Mouse (Mus musculus) CH12.LX (cell line): Measurements from ENCODE around the gene 4930402H24Rik. TPM values are rescaled to one million over a fixed set of nuclear protein-coding genes. Genes with fewer than 3 reads are reported as not detected.

ENCODE experiments used
- DNase-seq: peaks from one replicate; pipeline ENCODE4 v3.0.0-alpha.2; 2013; ENCODE audit errors: extremely low read depth
- H3K27ac ChIP-seq: 2 replicates; pipeline ENCODE4 v1.5.1; 2012; ENCODE audit warnings: low read depth, mild to moderate bottlenecking, control low read depth, moderate library complexity; ENCODE audit not compliant: insufficient read depth
- H3K27me3 ChIP-seq: replicated peaks from 2 replicates; pipeline ENCODE3; 2012; ENCODE audit warnings: inconsistent platforms
- H3K36me3 ChIP-seq, 2 experiments: replicated peaks in 1 of 2; 2 replicates each; pipeline versions ENCODE3 to v1.6.1; 2012; ENCODE audit warnings: inconsistent platforms in 1 of 2, low read length in 1 of 2, mild to moderate bottlenecking in 1 of 2, mixed read lengths in 1 of 2, moderate library complexity in 1 of 2; ENCODE audit not compliant: control insufficient read depth in 1 of 2, insufficient read depth in 1 of 2
- H3K4me1 ChIP-seq, 2 experiments: 2 replicates each; pipeline ENCODE4 v1.6.1; 2012; ENCODE audit warnings: inconsistent platforms in 1 of 2, moderate library complexity in 1 of 2; ENCODE audit not compliant: insufficient read depth in 2 of 2, control insufficient read depth in 1 of 2
- H3K4me2 ChIP-seq: 2 replicates; pipeline ENCODE4 v1.6.1; 2012; ENCODE audit warnings: low read depth, mild to moderate bottlenecking, control low read depth; ENCODE audit not compliant: poor library complexity, insufficient read depth, severe bottlenecking
- H3K4me3 ChIP-seq, 3 experiments: fragments of 150-350 bp in 1 of 3; sonication (generic) in 1 of 3; replicated peaks in 1 of 3; 2 replicates each; pipeline versions ENCODE3 to v1.5.1; 2011 to 2012; ENCODE audit warnings: low read depth in 2 of 3, low read length in 2 of 3, mild to moderate bottlenecking in 2 of 3, moderate library complexity in 2 of 3, control low read depth in 1 of 3, improper control_type of control experiment in 1 of 3, inconsistent platforms in 1 of 3, mixed read lengths in 1 of 3; ENCODE audit not compliant: poor library complexity in 1 of 3
- H3K79me2 ChIP-seq: replicated peaks from 2 replicates; pipeline ENCODE4 v1.6.1; 2012; ENCODE audit warnings: mild to moderate bottlenecking, moderate library complexity; ENCODE audit not compliant: control insufficient read depth, poor library complexity, insufficient read depth, severe bottlenecking; ENCODE audit errors: extremely low read depth
- H3K9ac ChIP-seq: 2 replicates; pipeline ENCODE4 v1.6.1; 2012; ENCODE audit warnings: low read depth, mild to moderate bottlenecking, control low read depth, moderate library complexity; ENCODE audit not compliant: insufficient read depth
- H3K9me3 ChIP-seq: replicated peaks from 2 replicates; pipeline ENCODE3; 2012; ENCODE audit warnings: low read length, inconsistent platforms, mixed read lengths
- CHD1 ChIP-seq: IDR thresholded peaks from 2 replicates; pipeline ENCODE4 v1.6.1; 2012; ENCODE audit warnings: low read depth, low read length, improper control_type of control experiment, inconsistent platforms
- CTCF ChIP-seq, 2 experiments: IDR thresholded peaks in 1 of 2; conservative IDR thresholded peaks in 1 of 2; 2 replicates each; pipeline ENCODE4 v1.5.1; 2011 to 2012; ENCODE audit warnings: low read depth in 2 of 2, low read length in 2 of 2, improper control_type of control experiment in 1 of 2, inconsistent platforms in 1 of 2, mild to moderate bottlenecking in 1 of 2, moderate library complexity in 1 of 2
- E2F4 ChIP-seq: IDR thresholded peaks from 2 replicates; pipeline ENCODE4 v1.6.1; 2011; ENCODE audit warnings: low read depth, low read length, improper control_type of control experiment; ENCODE audit not compliant: insufficient replicate concordance
- ELF1 ChIP-seq: IDR thresholded peaks from 2 replicates; pipeline ENCODE4 v1.6.1; 2014; ENCODE audit warnings: low read depth, mild to moderate bottlenecking, inconsistent platforms, low read length, improper control_type of control experiment
- ETS1 ChIP-seq: conservative IDR thresholded peaks from 2 replicates; pipeline ENCODE4 v1.6.1; 2012; ENCODE audit warnings: low read depth, mild to moderate bottlenecking, inconsistent platforms, low read length, improper control_type of control experiment, moderate library complexity
- GABPA ChIP-seq: IDR thresholded peaks from 2 replicates; pipeline ENCODE4 v1.6.1; 2012; ENCODE audit warnings: low read depth, low read length, improper control_type of control experiment, inconsistent platforms; ENCODE audit not compliant: insufficient replicate concordance
- HCFC1 ChIP-seq: IDR thresholded peaks from 2 replicates; pipeline ENCODE4 v1.6.1; 2012; ENCODE audit warnings: low read depth, mild to moderate bottlenecking, inconsistent platforms, low read length, improper control_type of control experiment
- JUN ChIP-seq: IDR thresholded peaks from 2 replicates; pipeline ENCODE4 v1.6.1; 2011; ENCODE audit warnings: low read depth, mild to moderate bottlenecking, low read length, improper control_type of control experiment, moderate library complexity; ENCODE audit not compliant: insufficient read depth
- MAFK ChIP-seq: IDR thresholded peaks from 2 replicates; pipeline ENCODE4 v1.6.1; 2011; ENCODE audit warnings: low read length, improper control_type of control experiment; ENCODE audit not compliant: insufficient replicate concordance
- MAX ChIP-seq: IDR thresholded peaks from 2 replicates; pipeline ENCODE4 v1.6.1; 2011; ENCODE audit warnings: low read length, improper control_type of control experiment
- MAZ ChIP-seq: IDR thresholded peaks from 2 replicates; pipeline ENCODE4 v1.6.1; 2012; ENCODE audit warnings: low read depth, mild to moderate bottlenecking, inconsistent platforms, low read length, improper control_type of control experiment, moderate library complexity
- MEF2A ChIP-seq: IDR thresholded peaks from 2 replicates; pipeline ENCODE4 v1.6.1; 2014; ENCODE audit warnings: low read depth, mild to moderate bottlenecking, inconsistent platforms, low read length, improper control_type of control experiment, borderline replicate concordance
- MYC ChIP-seq: IDR thresholded peaks from 2 replicates; pipeline ENCODE4 v1.6.1; 2011; ENCODE audit warnings: low read depth, mild to moderate bottlenecking, improper control_type of control experiment, low read length
- NELFE ChIP-seq: IDR thresholded peaks from 2 replicates; pipeline ENCODE4 v1.6.1; 2011; ENCODE audit warnings: low read depth, low read length, improper control_type of control experiment
- PAX5 ChIP-seq: IDR thresholded peaks from 2 replicates; pipeline ENCODE4 v1.6.1; 2012; ENCODE audit warnings: low read length, inconsistent platforms, mixed read lengths
- POLR2AphosphoS2 ChIP-seq: IDR thresholded peaks from 2 replicates; pipeline ENCODE4 v1.6.1; 2011; ENCODE audit warnings: low read depth, low read length, improper control_type of control experiment
- RAD21 ChIP-seq: IDR thresholded peaks from 2 replicates; pipeline ENCODE4 v1.6.1; 2011; ENCODE audit warnings: low read depth, mild to moderate bottlenecking, low read length, improper control_type of control experiment, moderate library complexity
- RCOR1 ChIP-seq: conservative IDR thresholded peaks from 2 replicates; pipeline ENCODE4 v1.6.1; 2012; ENCODE audit warnings: low read depth, mild to moderate bottlenecking, inconsistent platforms, low read length, improper control_type of control experiment
- SMC3 ChIP-seq: IDR thresholded peaks from 2 replicates; pipeline ENCODE4 v1.6.1; 2011; ENCODE audit warnings: low read depth, low read length, improper control_type of control experiment
- TBP ChIP-seq: conservative IDR thresholded peaks from 2 replicates; pipeline ENCODE4 v1.6.1; 2011; ENCODE audit warnings: low read depth, low read length, improper control_type of control experiment
- UBTF ChIP-seq: IDR thresholded peaks from 2 replicates; pipeline ENCODE4 v1.6.1; 2012; ENCODE audit warnings: low read depth, mild to moderate bottlenecking, inconsistent platforms, low read length, improper control_type of control experiment, moderate library complexity
- USF1 ChIP-seq: IDR thresholded peaks from 2 replicates; pipeline ENCODE4 v1.6.1; 2014; ENCODE audit warnings: low read depth, mild to moderate bottlenecking, inconsistent platforms, low read length, improper control_type of control experiment
- USF2 ChIP-seq: conservative IDR thresholded peaks from 2 replicates; pipeline ENCODE4 v1.6.1; 2011; ENCODE audit warnings: low read depth, low read length, improper control_type of control experiment
- ZMIZ1 ChIP-seq: IDR thresholded peaks from 2 replicates; pipeline ENCODE4 v1.6.1; 2012; ENCODE audit warnings: low read depth, mild to moderate bottlenecking, inconsistent platforms, low read length, improper control_type of control experiment
- ZNF384 ChIP-seq: IDR thresholded peaks from 2 replicates; pipeline ENCODE4 v1.6.1; 2012; ENCODE audit warnings: low read depth, low read length, improper control_type of control experiment, inconsistent platforms
- dilution Hi-C: fragments of 300-500 bp; cut with MboI; formaldehyde crosslinking; loops from 2 replicates; pipeline ENCODE4 v1.14.3; 2020; ENCODE audit warnings: low sequenced_read_pairs; ENCODE audit not compliant: extremely low pct_unique_long_range_greater_than_20kb, extremely low pct_ligation_motif_present
- in situ Hi-C: fragments of 300-500 bp; cut with MboI; formaldehyde crosslinking; loops from 3 replicates; pipeline ENCODE4 v1.14.3; 2019; ENCODE audit warnings: low sequenced_read_pairs, low pct_ligation_motif_present, low pct_unique_long_range_greater_than_20kb, mixed read lengths
- polyA plus RNA-seq: library from polyadenylated mRNA; unstranded; fragments of >175 nt; gene quantifications from 2 replicates; pipeline ENCODE4 v1.2.1, GENCODE M21; 2012; ENCODE audit warnings: low read depth; ENCODE audit not compliant: insufficient read length
- total RNA-seq, 2 experiments: library from RNA; depleted of rRNA; stranded (reverse); fragments of 300-350 nt in 1 of 2; fragments of >200 nt in 1 of 2; gene quantifications; 2 replicates each; pipeline ENCODE4 v1.2.3; 2012 to 2014

Gene 4930402H24Rik
- total and polyA plus RNA-seq, 3 experiments: 4.2 to 4.8 (median 4.2) TPM

DNA sequence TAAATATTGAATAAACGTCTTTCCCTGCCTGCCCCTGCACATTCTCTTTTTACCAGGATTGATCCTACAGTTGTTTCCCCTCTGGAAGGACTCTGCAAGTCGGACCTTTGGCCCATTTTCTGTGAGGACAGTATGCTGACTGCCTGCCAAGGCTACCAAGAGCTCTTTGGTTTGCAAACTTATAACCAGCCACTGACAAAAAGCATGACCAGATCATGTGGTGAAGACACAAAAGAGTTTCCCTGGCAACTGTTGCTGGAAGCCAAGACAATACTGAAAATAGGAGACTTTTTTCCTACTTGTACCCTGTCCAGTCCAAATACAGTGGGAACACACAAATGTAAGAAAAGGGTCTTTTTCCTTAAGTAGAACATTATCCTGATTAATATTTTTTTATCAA, 78.8 kb downstream of the 4930402H24Rik start:
- peaks cover 2% of the 10 kb centered on the region for H3K9me3 ChIP-seq
- TF ChIP-seq ZNF384: no peak
- TF ChIP-seq ETS1: no peak
- TF ChIP-seq MAZ: no peak
- TF ChIP-seq HCFC1: no peak
- TF ChIP-seq E2F4: no peak
- TF ChIP-seq TBP: no peak
- TF ChIP-seq POLR2AphosphoS2: no peak
- TF ChIP-seq RCOR1: no peak
- TF ChIP-seq RAD21: no peak
- no peak for TF ChIP-seq NELFE
- no peak overlapping the region for H3K9ac ChIP-seq
- H3K4me3 ChIP-seq: no peak overlapping the region
- in situ Hi-C loops (no loop called here), dilution Hi-C loops (no loop called here)
- no peaks in the 10 kb centered on the region for H3K79me2 ChIP-seq
- H3K4me1 ChIP-seq: peaks cover 0 to 4% of the 10 kb centered on the region in 2 experiments; a peak in 1 of 4 replicates
- DNase-seq: no peak
- peaks cover 0 to 4% of the 10 kb centered on the region in 2 experiments for H3K36me3 ChIP-seq
- H3K27me3 ChIP-seq: no peaks in the 10 kb centered on the region
- no peak overlapping the region for H3K4me2 ChIP-seq
- no peak overlapping the region for H3K27ac ChIP-seq

DNA sequence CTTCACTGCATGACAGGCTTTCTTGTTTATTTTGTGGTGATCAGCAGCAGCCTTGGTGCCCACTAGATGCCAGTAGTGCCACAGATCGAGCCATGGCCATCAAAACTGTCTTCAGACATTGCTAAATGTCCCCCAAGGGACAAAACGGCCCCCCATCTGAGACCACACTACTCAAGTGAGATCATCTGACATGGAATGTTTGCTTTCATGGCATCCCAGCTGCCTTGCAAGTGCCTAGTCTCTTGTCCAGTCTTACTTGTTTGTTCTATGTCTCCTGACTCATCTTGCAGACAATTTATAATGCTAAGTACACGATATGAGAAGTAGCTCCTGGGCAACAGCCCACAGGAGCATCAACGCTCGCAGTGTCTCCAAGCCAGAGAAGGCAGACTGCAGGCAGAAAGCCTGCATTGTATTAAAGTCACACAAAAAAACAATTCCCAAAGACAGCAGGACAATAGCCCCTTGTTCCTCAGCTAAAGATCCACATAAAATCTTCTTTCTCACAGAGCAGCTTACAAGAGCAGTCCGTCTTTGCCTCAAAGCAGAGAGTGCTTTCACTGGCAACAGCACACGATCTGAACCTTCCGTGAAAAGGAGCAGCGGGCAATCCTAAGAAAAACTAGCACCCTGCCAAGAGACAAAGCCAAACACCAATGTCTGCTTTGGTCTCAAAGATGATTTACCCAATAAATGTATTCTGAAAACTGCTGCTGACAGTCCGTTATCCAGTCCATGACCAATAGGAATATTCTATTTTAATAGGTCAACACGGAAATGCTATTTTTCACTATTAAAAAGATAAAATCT, 87.2 kb downstream of the 4930402H24Rik start:
- Histone ChIP-seq H3K4me2 (no peak overlapping the region), H3K9ac (no peak overlapping the region), H3K79me2 (no peaks in the 10 kb centered on the region), H3K9me3 (no peaks in the 10 kb centered on the region), H3K27ac (no peak overlapping the region), H3K27me3 (no peaks in the 10 kb centered on the region), H3K4me3 (no peak overlapping the region), H3K4me1 (no peaks in the 10 kb centered on the region), H3K36me3 (peaks cover 0 to 10% of the 10 kb centered on the region in 2 experiments)
- in situ Hi-C loops: no loop called here
- dilution Hi-C loops: no loop called here
- no peak for TF ChIP-seq JUN
- TF ChIP-seq RAD21: peak; percentile 39
- TF ChIP-seq ZMIZ1: no peak
- TF ChIP-seq MEF2A: no peak
- no peak for TF ChIP-seq MAFK
- TF ChIP-seq MAX: no peak
- no peak for TF ChIP-seq USF1
- no peak for TF ChIP-seq UBTF
- peak; percentile 17; the same call in 1 of the 2 replicates for TF ChIP-seq SMC3
- TF ChIP-seq CTCF (conservative IDR thresholded peaks at IDR 0.05 in 1 of 2, IDR thresholded peaks at IDR 0.05 in 1 of 2; ENCODE audit: low read depth in 2 of 2, low read length in 2 of 2): peak in 1 of 2 experiments; percentile 50; a peak in 2 of 4 replicates
- TF ChIP-seq GABPA: no peak
- TF ChIP-seq MYC: no peak
- no peak for TF ChIP-seq ELF1
- TF ChIP-seq POLR2AphosphoS2: no peak
- TF ChIP-seq MAZ: no peak
- TF ChIP-seq USF2: no peak
- no peak for TF ChIP-seq E2F4
- no peak for TF ChIP-seq CHD1
- no peak for TF ChIP-seq PAX5
- no peak for DNase-seq
